Mouse (Mus musculus): ENCODE measurements around the gene Smg1.

Smg1 gene

DNA sequence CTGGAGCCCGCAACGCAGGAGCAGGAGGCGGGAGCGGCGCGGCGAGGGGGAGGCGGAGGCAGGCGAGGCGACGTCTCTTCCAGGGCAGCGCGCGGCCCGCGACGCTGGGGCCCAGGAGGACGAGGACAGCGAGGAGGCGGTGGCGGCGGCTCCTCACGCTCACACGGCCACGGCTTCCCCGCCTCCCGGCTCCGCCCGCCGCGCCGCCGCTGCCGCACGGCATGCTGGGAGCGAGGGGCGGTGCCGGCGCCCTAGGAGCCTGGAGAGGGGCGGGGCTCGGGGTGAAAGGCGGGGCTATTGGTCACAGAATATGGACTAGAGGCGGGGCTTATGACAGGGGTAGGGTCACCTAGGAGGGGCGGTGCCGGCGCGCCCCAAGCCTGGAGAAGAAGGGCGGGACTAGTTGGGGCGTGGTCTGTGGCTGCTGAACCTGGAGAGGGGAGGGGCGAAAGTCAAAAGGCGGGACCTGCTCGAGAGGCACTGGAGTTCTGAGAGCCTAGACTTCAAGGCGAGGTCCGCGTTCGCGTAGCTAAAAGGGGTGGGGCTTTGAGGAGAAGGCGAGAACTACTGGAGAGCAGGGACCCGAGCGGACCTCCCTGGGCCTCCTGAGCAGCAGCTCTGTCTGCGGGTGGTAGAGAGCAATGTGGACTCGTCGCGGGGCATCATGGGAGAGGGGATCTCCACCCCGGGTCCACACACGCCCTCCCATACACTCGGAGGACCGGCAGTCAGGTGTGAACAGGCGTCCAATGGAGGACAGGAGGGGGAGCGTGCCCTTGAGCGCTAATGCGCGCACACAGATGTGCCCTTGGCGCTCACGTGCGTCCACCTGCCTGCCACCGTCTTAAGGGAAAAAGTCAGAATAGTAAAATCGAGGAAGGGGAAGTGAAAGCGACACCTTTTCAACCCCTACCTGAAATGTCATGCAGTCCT is at the start of gene Smg1:
Gene Smg1, minus strand, starts transcription at position 218 of the 933 bp plus-strand sequence.
- peak; percentile 100 for DNase-seq

DNA sequence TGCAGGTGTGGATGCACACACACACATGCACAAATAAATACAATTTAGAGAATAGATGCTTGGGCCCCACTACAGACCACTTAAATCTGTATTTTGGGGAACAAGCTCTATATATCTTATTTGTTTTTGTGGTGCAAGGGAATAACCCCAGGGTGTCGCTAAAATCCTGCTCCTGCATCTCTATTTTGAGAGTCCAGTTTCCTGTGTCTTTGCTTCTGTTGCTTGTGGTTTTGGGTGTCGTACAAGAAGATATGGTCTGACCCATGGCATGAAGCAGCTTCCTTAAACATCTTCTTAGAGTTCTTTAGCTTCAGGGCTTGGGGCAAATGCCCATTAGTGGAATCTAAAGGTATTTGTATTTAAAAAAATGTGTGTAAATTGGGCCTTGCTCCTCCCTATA is 39.7 kb upstream of the Smg1 start:
- DNase-seq = peak; percentile 91

GRCm38 (mm10) chr7:118282543-118282942 is 39.1 kb upstream of the Smg1 start:
- no peak for DNase-seq

GRCm38 (mm10) chr7:118279521-118279920 is 36.1 kb upstream of the Smg1 start:
- DNase-seq = peak; percentile 90

DNA sequence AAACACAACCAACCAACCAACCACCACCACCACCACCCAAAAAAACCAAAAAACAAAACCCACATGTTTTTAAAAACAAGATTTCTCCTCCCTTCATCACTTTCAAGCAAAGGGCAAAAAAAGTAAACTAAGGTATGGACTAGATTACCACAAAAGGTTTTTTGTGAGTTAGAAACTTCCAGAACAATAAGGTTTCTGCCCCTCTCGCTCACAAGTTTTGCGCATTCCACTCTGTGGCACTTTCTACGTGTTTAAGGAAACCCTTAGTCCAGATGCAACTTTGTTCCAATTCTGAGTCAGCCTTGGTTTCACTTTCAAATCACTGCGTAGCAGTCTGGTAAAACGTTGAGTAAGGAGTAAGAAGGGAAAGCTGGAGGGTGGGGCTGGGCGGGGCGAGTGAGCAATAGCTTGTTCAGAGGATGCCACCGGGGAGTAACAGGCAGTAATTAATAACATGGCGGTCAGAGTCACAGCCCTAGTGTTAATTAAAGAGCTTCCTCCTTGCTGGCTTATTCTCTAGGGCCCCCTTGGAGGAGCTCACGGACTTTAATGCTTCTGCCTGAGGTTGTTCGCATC is 34.0 kb upstream of the Smg1 start:
- peak; percentile 97 for DNase-seq

DNA sequence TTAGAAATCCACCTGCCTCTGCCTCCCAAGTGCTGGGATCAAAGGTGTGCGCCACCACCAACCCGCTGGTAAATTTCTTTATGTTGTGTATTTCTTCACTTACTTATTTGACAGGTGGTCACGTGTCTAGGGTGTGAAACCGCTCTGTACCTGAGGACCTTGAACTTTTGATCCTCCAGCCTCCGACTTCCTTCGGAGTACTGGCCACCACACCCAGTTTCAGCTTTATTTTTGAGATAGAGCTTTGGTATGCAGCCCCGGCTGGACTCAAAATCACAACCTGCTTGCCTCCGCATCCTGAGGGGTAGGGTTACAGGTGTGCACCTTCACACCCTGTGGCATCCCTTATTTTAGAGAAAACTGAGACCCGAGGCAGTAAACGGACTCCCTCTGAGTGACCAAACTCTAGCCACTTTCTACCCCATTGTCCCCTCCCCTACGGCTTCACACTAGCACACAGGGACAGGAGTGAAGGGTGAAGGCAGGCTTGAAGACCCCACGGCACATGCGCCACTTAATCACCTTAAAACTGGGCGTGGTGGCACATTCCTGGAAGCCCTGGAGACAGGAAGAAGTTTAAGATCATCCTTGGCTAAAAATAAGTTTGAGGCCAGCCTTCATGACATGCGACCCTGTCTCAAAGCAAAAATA is 33.3 kb upstream of the Smg1 start:
- peak; percentile 90 for DNase-seq

- DNase-seq = no peak
These were observed 31.8 kb upstream of the Smg1 start for GRCm38 (mm10) chr7:118275265-118275664.

- DNase-seq = no peak
These were observed 31.4 kb upstream of the Smg1 start for GRCm38 (mm10) chr7:118274851-118275250.

DNA sequence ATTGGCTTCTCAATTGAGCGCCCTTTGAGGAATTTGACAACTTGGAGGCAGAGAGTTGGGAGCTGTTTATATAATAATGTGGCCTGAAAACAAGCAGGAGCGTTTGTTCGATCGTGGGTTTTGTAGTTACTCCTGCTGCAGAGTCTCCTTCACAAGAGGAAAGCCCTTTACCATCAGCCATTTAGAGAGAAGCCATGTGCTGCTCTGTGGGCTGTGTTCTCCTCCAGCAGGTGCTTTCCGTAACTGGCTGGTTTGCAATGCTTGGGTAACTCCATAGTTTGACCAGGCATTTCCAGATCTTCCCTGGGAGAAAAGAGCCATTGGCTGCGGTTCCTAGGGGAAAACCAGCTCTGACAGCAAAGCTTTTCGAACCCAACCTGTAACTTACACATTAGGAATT is 30.7 kb upstream of the Smg1 start:
- no peak for DNase-seq

- peak; percentile 96 for DNase-seq
These were observed 22.6 kb upstream of the Smg1 start for GRCm38 (mm10) chr7:118266099-118266498.

GRCm38 (mm10) chr7:118263606-118264005 is 20.1 kb upstream of the Smg1 start:
- DNase-seq = no peak

DNA sequence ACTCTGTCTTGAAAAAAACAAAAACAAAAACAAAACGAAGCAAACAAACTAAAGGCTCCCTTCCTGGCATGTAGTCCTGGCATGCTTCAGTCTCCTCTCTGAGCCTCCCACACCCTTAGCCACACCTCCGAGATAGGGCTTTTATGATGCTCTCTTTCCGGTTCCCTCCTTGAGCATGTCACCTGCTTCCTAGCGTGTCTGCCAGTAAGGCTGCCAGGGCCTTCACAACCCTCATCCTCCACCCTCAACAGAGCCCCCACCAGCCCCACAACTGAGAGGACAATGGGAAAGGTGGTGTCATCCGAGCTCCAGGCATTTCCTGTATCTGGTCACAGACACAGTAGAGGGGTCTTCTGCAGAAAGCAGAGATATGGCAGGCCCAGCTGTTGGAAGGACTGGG is 18.9 kb upstream of the Smg1 start:
- no peak for DNase-seq

GRCm38 (mm10) chr7:118259676-118260305 is 16.3 kb upstream of the Smg1 start:
- no peak for DNase-seq

GRCm38 (mm10) chr7:118258451-118258850 is 15.0 kb upstream of the Smg1 start:
- DNase-seq = no peak

DNA sequence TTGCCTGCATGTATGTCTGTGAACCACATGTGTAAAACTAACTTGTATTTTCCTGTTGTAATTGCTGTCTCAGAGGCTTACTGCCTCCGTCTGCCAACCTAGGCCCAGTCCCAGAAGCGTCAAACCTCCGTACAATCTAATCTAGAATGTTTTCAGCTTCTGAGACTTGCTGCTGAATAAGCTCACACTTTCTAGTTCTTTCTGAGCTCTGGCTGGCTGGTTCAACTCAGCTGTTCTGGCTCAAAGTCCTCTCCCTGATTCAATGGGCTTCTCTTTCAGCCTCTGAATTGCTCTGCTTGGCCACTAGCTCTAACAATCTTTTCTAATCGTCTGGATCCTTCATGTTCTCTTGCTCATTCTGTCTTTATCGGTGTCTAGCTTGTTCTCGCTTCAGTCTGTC is 13.3 kb upstream of the Smg1 start:
- DNase-seq = peak; percentile 90

DNA sequence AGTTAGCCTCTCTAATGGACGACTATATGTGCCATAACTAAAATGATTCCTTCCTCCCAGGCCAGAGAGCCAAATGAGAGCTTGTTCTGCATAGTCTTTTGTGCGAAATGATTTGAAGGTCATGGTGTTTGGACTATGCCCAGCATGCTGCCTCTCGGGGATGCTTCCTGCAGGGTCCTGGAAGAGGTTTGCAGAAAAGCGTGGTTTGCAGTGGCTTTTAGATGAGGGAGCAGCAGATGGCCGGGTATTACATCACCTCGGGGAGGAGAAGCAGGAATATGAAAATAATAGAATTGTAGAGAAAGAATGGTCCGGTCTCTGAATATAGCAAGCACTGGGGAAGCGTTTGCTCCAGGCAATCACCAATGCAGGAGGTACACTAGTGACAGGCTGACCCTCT is 11.0 kb upstream of the Smg1 start:
- peak; percentile 94 for DNase-seq

- no peak for DNase-seq
These were observed 10.5 kb upstream of the Smg1 start for GRCm38 (mm10) chr7:118254015-118254414.

- DNase-seq = peak; percentile 89
These were observed 9.5 kb upstream of the Smg1 start for GRCm38 (mm10) chr7:118252979-118253378.

DNA sequence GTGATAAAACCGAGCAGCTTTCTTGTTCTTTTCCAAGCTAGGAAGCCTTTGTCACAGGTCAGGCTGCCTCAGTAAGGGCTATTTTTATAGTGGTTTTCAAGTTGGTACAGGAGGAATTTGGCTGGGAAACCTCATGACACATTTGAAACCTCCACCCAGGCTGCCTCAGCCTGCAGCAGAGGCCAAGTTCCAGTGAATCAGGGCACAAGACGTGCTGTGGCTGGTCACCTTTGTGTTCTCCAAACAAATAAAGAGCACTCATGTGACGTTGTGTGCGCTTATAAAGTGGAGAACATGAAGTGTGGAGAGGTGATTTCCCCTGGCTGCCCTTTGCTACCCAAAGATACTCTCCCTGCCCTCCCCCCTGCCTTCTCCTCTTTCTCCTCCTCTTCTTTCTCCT is 8.9 kb upstream of the Smg1 start:
- peak; percentile 99 for DNase-seq

DNA sequence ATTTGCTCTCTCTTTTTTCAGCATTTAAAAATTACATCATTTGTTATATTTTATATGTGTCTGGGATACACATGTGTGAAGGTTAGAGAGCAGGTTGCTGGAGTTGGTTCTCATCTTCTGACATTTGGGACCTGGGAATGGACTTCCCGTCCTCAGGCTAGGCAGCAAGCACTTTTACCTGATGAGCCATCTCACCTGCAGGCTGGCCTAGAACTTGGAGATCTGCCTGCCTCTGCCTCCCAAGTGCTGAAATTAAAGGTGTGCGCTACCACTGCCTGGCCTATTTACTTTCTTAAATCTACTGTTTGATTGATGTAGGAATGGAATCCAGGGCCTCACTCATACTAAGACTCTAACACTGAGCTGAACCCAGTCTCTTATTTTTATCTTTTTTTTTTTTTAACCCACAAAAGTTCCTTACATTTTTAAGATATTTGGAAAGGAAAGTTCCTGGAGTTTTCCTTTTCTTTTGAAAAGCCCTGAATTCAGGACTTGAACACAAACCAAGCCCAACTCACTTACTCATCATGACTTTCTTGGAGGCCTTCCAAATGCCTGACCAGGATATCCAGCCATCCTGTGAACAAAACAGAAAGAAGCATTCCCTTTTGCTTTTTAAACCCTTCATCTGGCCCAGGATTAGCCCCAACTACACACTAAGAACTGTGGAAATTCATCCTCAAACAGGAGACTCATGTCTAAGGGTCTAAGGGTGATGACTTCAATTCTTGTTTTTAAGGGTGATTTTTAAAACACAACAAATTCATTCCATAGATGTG is 8.1 kb upstream of the Smg1 start:
- peak; percentile 83 for DNase-seq

GRCm38 (mm10) chr7:118250482-118251160 is 7.2 kb upstream of the Smg1 start:
- DNase-seq = peak; percentile 90

GRCm38 (mm10) chr7:118249563-118249962 is 6.1 kb upstream of the Smg1 start:
- DNase-seq = no peak
